Mouse (Mus musculus) stomach, embryonic 14.5 days (tissue): ENCODE results near the gene Stk38. TPM values are rescaled to one million over a fixed set of nuclear protein-coding genes. Genes with fewer than 3 reads are reported as not detected.
"Not testable (repeated sequence)": the region's sequence is repeated elsewhere in the genome, so short reads cannot be mapped to it uniquely, and the experiment has no call there.

Experiments used
- ATAC-seq: fragments of 200-750 bp; cut with Nextera tagmentation; 2 replicates; pipeline ENCODE4 v1.8.0; 2017; ENCODE audit warnings: low read depth, moderate TSS enrichment; ENCODE audit not compliant: insufficient number of reproducible peaks, insufficient read depth, low FRiP score
- H3K27ac ChIP-seq: fragments of 300-500 bp; sonication (generic); 2 replicates; pipeline ENCODE4 v1.5.1; 2014; ENCODE audit warnings: mild to moderate bottlenecking, low read length, moderate library complexity, mixed read lengths
- H3K27me3 ChIP-seq: fragments of 300-500 bp; sonication (generic); 2 replicates; pipeline ENCODE4 v1.6.1; 2014; ENCODE audit warnings: low read length, control low read depth, mixed read lengths; ENCODE audit not compliant: control insufficient read depth, insufficient read depth
- H3K36me3 ChIP-seq: fragments of 300-500 bp; sonication (generic); 2 replicates; pipeline ENCODE4 v1.6.1; 2014; ENCODE audit warnings: mild to moderate bottlenecking, control low read depth, low read length, moderate library complexity, mixed read lengths; ENCODE audit not compliant: control insufficient read depth, insufficient read depth
- H3K4me1 ChIP-seq: fragments of 300-500 bp; sonication (generic); 2 replicates; pipeline ENCODE4 v1.6.1; 2014; ENCODE audit warnings: low read length, control low read depth, mixed read lengths; ENCODE audit not compliant: control insufficient read depth, insufficient read depth
- H3K4me2 ChIP-seq: fragments of 300-500 bp; sonication (generic); replicated peaks from 2 replicates; pipeline ENCODE4 v1.6.1; 2014; ENCODE audit warnings: low read depth, low read length, control low read depth
- H3K4me3 ChIP-seq: fragments of 300-500 bp; sonication (generic); 2 replicates; pipeline ENCODE4 v1.5.1; 2014; ENCODE audit warnings: low read depth, low read length, control low read depth
- H3K9ac ChIP-seq: fragments of 300-500 bp; sonication (generic); replicated peaks from 2 replicates; pipeline ENCODE4 v1.6.1; 2014; ENCODE audit warnings: low read depth, mild to moderate bottlenecking, control low read depth, low read length, moderate library complexity, mixed read lengths
- H3K9me3 ChIP-seq: fragments of 300-500 bp; sonication (generic); 2 replicates; pipeline ENCODE4 v1.6.1; 2016; ENCODE audit warnings: low read depth, low read length, control low read depth; ENCODE audit not compliant: control insufficient read depth
- WGBS: fragments of 180-500 bp; shearing (Covaris S2); extraction: QIAGEN DNeasy Blood & Tissue Kit; methylation state at CpG from one replicate; pipeline ENCODE4 v1.1.7; 2014; 5-methylcytosine and 5-hydroxymethylcytosine counted together
- polyA plus RNA-seq: library from polyadenylated mRNA; unstranded; fragments of >200 nt; fragmentation: Nextera tagmentation; extraction: Ambion mirVana; gene quantifications from 2 replicates; pipeline ENCODE4 v1.2.1, GENCODE M21; 2014

The Stk38 gene
- polyA plus RNA-seq, 1 experiment from 2014 or later, result 121 TPM

DNA sequence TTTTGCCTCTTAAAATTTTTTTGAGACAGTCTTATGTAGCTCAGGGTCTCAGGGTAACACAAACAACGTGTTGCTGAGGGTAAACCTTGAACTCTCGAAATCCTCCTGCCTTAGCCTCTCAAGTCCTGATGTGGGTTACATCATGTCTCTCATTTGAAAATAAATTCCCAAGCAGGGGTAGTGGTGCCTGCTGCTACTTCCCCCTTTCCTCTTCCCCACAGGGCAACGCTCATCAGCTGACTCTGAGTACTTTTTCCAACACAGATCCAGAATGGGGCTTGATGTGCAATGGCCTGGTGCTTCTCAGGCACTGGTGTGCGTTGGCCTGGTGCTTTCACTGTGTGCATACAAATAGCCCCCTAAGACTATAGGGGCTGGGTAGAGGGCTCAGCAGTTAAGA, 1.4 kb upstream of the Stk38 start:
- Histone ChIP-seq H3K36me3 (no peaks in the 10 kb centered on the region), H3K4me1 (no peaks in the 10 kb centered on the region; the same call in 1 of the 2 replicates), H3K4me2 (no peak overlapping the region), H3K27me3 (no peaks in the 10 kb centered on the region), H3K9ac (no peak overlapping the region), H3K4me3 (no peak overlapping the region), H3K9me3 (no peaks in the 10 kb centered on the region), H3K27ac (no peak overlapping the region)
- WGBS, result 90% methylated on average over 4 of the region's 4 CpGs
- ATAC-seq, result no peak

DNA sequence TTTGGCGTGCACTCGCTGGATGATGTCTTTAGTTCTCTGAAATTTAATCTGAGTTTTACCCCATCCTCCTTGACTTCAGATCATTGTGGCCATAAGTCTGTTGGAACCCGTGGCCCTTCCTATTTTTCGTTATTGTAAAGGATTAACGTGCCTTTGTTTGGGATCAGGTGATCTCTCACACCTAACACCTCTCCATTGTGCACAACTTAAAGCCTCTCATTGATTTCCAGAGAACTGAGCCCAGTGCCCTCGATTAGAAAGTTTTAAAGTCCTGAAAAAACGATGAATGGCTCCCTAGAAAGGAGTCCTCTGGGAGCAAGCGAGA, 493 bp upstream of the Stk38 start:
- Histone ChIP-seq H3K27ac (peak overlapping the region; percentile 89), H3K9ac (peak overlapping the region; percentile 93; the same call in 1 of the 2 replicates), H3K4me3 (peak overlapping the region; percentile 82), H3K27me3 (no peaks in the 10 kb centered on the region), H3K4me1 (no peaks in the 10 kb centered on the region; the same call in 1 of the 2 replicates), H3K4me2 (peak overlapping the region; percentile 43), H3K36me3 (no peaks in the 10 kb centered on the region), H3K9me3 (no peaks in the 10 kb centered on the region)
- ATAC-seq, result no peak
- WGBS, result 12% methylated on average over 8 of the region's 8 CpGs

DNA sequence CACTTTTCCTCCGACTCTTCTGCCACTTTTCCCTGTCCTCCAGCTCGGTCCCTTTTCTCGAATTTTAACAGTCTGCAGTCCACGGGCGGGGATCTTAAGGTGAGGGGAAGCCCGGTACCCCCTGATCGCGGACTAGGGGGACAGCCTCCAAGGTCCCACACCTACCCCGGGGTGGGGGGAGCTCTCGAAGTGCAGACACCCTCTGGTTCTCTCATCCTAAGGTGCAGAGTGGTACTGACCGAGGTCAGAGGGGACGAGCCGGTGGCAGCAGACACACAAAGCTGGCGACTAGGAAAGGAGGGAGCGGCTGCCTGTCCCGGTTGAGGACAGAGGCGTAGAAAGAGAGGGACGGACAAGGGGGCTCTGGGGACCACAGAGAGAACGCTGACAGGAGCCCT, 553 bp downstream of the Stk38 start:
- peak overlapping the region; percentile 89 for H3K27ac ChIP-seq
- peak overlapping the region; percentile 82 for H3K4me3 ChIP-seq
- H3K27me3 ChIP-seq, result no peaks in the 10 kb centered on the region
- H3K36me3 ChIP-seq, result no peaks in the 10 kb centered on the region
- peak overlapping the region; percentile 93 for H3K9ac ChIP-seq
- 0% methylated on average over 19 of the region's 19 CpGs for WGBS
- ATAC-seq, result 0 out of 2 replicates have a peak, but pooled peaks have one; percentile 4
- H3K9me3 ChIP-seq, result no peaks in the 10 kb centered on the region
- H3K4me1 ChIP-seq, result no peaks in the 10 kb centered on the region; the same call in 1 of the 2 replicates
- peak overlapping the region; percentile 80 for H3K4me2 ChIP-seq

DNA sequence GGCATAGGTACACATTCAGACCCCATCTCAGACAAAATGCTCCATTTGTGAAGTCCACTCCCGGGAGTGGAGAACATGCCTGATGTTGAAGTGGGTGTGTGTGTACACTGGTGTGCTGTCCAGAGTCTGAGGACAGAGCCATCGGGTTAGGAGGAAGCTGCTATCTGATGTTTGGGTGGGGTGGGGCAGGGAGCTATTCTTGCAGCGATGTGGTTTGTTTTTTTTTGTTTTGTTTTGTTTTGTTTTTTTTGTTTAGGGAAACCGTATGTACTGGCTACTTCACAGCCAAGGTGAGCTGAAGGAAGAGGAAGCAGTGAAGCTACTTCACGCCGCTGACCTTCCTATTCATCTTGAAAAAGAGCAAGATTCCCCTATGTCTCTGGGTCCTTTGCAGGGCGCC, 983 bp downstream of the Stk38 start:
- no peak overlapping the region for H3K27ac ChIP-seq
- H3K36me3 ChIP-seq, result no peaks in the 10 kb centered on the region
- no peak for ATAC-seq
- peak overlapping the region; percentile 82 for H3K4me3 ChIP-seq
- peak overlapping the region; percentile 93 for H3K9ac ChIP-seq
- no peaks in the 10 kb centered on the region; the same call in 1 of the 2 replicates for H3K4me1 ChIP-seq
- peak overlapping the region; percentile 80 for H3K4me2 ChIP-seq
- H3K9me3 ChIP-seq, result no peaks in the 10 kb centered on the region
- 6% methylated on average over 7 of the region's 7 CpGs for WGBS
- H3K27me3 ChIP-seq, result no peaks in the 10 kb centered on the region

DNA sequence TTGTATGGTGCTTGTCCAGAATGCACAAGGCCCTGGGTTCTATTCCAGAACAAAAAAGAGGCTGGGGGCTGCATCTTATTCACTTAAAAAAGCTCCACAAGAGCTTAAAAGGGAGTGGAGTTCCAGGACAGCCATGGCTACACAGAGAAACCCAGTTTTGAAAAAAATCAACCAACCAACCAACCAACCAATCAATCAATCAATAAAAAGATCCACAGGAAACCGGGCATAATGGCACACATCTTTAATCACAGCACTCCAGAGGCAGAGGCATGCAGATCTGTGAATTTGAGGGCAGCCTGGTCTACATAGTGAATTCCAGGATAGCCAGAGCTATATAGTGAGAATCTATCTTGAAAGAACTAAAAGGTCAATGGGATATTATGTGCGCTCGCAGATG, 2.8 kb downstream of the Stk38 start:
- 86% methylated on average over 3 of the region's 3 CpGs for WGBS
- peaks cover 3% of the 10 kb centered on the region for H3K36me3 ChIP-seq
- no peak for ATAC-seq
- H3K9ac ChIP-seq, result no peak overlapping the region
- no peaks in the 10 kb centered on the region for H3K27me3 ChIP-seq
- no peak overlapping the region for H3K4me3 ChIP-seq
- H3K4me1 ChIP-seq, result no peaks in the 10 kb centered on the region; the same call in 1 of the 2 replicates
- no peaks in the 10 kb centered on the region for H3K9me3 ChIP-seq
- H3K4me2 ChIP-seq, result no peak overlapping the region
- no peak overlapping the region for H3K27ac ChIP-seq

DNA sequence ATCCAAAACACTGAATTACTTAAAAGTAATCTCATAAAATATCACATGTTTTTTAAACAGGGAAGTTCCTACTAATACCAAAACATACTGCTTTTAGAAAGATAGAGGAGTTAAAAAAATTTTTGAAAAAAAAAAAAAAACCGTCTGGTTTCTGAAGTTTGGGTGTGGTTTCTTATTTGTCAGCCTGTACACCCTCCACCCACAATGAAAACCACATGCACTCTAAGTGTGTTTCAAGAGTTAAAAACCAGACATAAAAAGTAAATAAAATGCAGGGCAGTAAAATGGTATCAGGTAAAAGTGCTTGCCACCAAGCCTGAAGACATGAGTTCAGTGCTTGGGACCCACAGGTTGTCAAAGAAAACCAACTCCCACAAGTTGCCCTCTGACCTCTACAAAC, 4.1 kb downstream of the Stk38 start:
- Histone ChIP-seq H3K9me3 (no peaks in the 10 kb centered on the region), H3K4me1 (no peaks in the 10 kb centered on the region; the same call in 1 of the 2 replicates), H3K27ac (no peak overlapping the region), H3K36me3 (peaks cover 12% of the 10 kb centered on the region), H3K9ac (no peak overlapping the region), H3K4me2 (no peak overlapping the region), H3K27me3 (no peaks in the 10 kb centered on the region), H3K4me3 (no peak overlapping the region)
- WGBS, result 71% methylated on average over 1 of the region's 1 CpGs
- ATAC-seq, result no peak

DNA sequence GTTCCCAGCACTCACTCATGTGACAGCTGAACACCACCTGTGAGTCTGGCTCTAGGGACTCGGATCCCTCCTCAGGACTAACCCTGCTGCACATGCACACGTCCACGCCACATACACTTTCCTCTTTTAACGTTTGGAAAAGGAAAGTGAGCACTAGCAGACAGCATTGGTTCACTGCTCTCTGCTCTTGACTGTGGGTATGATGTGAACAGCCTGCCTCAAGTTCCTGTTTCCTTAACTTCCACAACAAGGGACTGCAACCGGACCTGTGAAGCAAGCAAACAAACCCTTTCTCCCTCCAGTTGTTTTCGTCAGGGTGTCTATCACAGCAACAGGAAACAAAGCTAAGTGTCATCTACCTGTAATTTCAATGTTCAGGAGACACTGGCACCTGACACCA, 7.3 kb downstream of the Stk38 start:
- Histone ChIP-seq H3K9me3 (no peaks in the 10 kb centered on the region), H3K4me3 (no peak overlapping the region), H3K27me3 (no peaks in the 10 kb centered on the region), H3K9ac (no peak overlapping the region), H3K36me3 (peaks cover 26% of the 10 kb centered on the region), H3K27ac (no peak overlapping the region), H3K4me2 (no peak overlapping the region), H3K4me1 (no peaks in the 10 kb centered on the region)
- ATAC-seq, result no peak
- 88% methylated on average over 6 of the region's 6 CpGs for WGBS

DNA sequence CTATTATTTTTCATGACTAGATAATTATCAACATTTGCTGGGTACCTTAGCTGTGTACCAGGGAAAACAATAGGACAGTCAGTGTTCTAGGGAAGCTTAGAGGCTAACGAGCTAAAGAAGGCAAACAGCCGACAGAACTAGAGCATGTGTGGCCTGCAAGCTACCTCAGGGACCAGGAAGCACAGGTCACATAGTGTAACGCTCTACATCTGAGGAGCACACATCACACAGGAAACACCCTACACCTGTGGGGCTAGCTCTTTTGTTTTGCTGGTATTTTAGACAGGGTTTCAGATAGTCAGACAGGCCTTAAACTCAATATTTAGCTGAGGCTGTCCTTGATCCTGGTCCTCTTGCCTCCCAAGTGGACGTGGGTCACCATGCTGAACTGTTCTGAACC, 13.2 kb downstream of the Stk38 start:
- Histone ChIP-seq H3K4me3 (no peak overlapping the region), H3K9ac (no peak overlapping the region), H3K4me2 (no peak overlapping the region), H3K27me3 (no peaks in the 10 kb centered on the region), H3K27ac (no peak overlapping the region), H3K9me3 (no peaks in the 10 kb centered on the region), H3K4me1 (no peaks in the 10 kb centered on the region), H3K36me3 (peaks cover 50% of the 10 kb centered on the region)
- ATAC-seq, result no peak
- 92% methylated on average over 4 of the region's 4 CpGs for WGBS

DNA sequence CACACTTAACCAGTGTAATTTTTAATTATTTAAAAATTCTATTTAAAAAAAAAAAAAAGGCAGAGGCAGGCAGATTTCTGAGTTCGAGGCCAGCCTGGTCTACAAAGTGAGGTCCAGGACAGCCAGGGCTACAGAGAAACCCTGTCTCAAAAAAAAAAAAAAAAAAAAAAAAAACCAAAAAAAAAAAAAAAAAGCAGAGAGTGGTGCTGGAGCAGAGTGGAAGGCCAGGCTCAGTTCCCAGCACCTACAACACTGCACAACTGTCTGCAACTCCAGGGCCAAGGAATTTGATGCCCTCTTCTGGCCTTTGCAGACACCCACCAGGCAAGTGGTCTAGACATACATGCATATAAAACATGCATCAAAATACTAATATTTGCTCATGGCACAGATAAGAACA, 14.8 kb downstream of the Stk38 start:
- peaks cover 47% of the 10 kb centered on the region for H3K36me3 ChIP-seq
- not testable (repeated sequence) for H3K9me3 ChIP-seq, H3K4me2 ChIP-seq, H3K4me1 ChIP-seq, H3K4me3 ChIP-seq, H3K9ac ChIP-seq, ATAC-seq, H3K27me3 ChIP-seq, H3K27ac ChIP-seq
- WGBS, result 89% methylated on average over 1 of the region's 1 CpGs
